Mouse (Mus musculus) MN1 (cell line): Measurements from ENCODE around the gene Gfod1.

Experiments
- DNase-seq: peaks from one replicate; pipeline ENCODE4 v3.0.0-alpha.2; 2016; ENCODE audit warnings: low spot score

Gene Gfod1

GRCm38 (mm10) chr13:43152005-43152520 is 151.9 kb downstream of the Gfod1 start:
- DNase-seq: peak; percentile 72

DNA sequence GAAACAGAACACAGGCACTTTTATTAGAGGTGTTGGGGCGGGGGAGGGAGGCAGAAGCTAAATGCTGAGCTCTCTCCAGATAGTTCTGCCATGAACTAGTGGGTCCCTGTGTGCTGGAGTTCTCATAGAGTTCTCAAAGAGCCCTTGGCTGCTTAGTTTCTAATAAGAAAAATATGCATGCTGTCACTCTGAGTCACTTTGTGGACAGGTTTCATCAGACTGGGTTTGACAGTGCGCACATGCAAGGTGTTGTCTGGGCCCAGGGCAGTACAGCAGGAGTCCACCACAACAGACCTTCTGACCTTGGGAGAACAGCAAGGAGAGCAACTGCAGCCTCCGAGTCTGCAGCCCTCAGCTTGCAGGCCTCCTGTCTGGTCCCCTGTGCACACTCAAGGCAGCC is 154.3 kb downstream of the Gfod1 start:
- DNase-seq: no peak

DNA sequence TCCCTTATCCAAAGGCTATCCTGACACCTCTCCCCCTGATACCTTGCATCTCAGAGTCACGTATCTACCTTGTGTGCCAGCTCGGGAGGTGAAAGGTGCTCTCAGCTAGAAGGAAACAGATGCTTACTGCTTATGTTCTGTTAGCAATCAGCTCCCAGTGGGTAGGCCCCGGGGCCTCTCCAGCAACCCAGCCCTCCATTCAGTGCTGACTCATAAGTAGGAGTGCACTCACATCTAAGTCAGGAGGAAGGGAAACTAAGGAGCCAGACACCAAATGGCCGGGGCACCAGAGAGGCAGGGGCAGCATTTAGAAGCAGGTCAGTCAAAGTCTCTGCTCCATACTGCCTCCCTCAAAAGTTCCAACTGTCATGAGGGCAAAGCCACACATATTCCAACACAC is 155.3 kb downstream of the Gfod1 start:
- DNase-seq: peak; percentile 23

- DNase-seq: peak; percentile 68
These were observed 157.3 kb downstream of the Gfod1 start for GRCm38 (mm10) chr13:43146515-43147258.
